Mouse (Mus musculus): ENCODE results near the gene Wwc1. TPM values are rescaled to one million over a fixed set of nuclear protein-coding genes. Genes with fewer than 3 reads are reported as not detected.

The Wwc1 gene
- total and polyA plus RNA-seq, 2 experiments = 11.3 to 25.0 TPM

DNA sequence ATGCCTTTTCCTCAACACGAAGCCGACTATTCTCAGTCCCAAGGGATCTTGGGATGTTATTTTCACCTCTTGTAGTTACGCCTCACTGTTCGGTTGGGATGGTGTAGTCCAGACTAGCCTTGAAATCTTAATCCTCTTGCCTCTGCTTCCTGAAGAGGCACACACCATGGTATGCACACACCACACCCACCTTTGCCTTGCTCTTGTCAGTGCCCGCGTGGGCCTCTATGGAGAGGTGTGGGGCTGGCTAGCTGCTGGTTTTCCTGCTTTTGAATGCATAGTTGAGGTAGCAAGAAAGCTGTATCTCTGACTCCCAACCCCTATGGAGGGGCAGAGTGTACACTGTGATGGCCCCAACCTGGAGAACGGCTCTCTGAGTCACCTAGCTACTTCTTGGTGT is 29.9 kb downstream of the Wwc1 start:
- TF ChIP-seq POLR2A (IDR thresholded peaks at IDR 0.05; ENCODE audit: extremely low read depth, insufficient read depth, low read length) (no peak), CTCF (IDR thresholded peaks at IDR 0.05; ENCODE audit: low read depth, low read length) (no peak)
- Histone ChIP-seq H3K27me3 (ENCODE audit: control insufficient read depth, insufficient read depth, low read length) (no peaks in the 10 kb centered on the region), H3K79me2 (ENCODE audit: control insufficient read depth, insufficient read depth, low read length) (peaks cover 48% of the 10 kb centered on the region), H3K36me3 (ENCODE audit: control insufficient read depth, insufficient read depth, low read length) (no peaks in the 10 kb centered on the region), H3K4me1 (ENCODE audit: control insufficient read depth, insufficient read depth, low read length) (peaks cover 33% of the 10 kb centered on the region), H3K27ac (replicated peaks; ENCODE audit: insufficient read depth, low read depth, low read length) (peak overlapping the region; percentile 100), H3K9ac (ENCODE audit: low read depth, low read length) (peak overlapping the region; percentile 63), H3K4me3 (ENCODE audit: insufficient read depth, low read depth, low read length) (no peak overlapping the region)
- WGBS = 43% methylated on average over 7 of the region's 7 CpGs
- no peak for DNase-seq (ENCODE audit: extremely low read depth, low read depth, low spot score)

GRCm38 (mm10) chr11:35950011-35950410 is 30.3 kb downstream of the Wwc1 start:
- peak overlapping the region; percentile 63 for H3K9ac ChIP-seq (ENCODE audit: low read depth, low read length)
- H3K4me1 ChIP-seq (ENCODE audit: control insufficient read depth, insufficient read depth, low read length) = peaks cover 33% of the 10 kb centered on the region
- DNase-seq (ENCODE audit: extremely low read depth, low read depth, low spot score) = peak; percentile 89
- no peaks in the 10 kb centered on the region for H3K27me3 ChIP-seq (ENCODE audit: control insufficient read depth, insufficient read depth, low read length)
- WGBS = 46% methylated on average over 3 of the region's 3 CpGs
- peak overlapping the region; percentile 100 for H3K27ac ChIP-seq (replicated peaks; ENCODE audit: insufficient read depth, low read depth, low read length)
- H3K36me3 ChIP-seq (ENCODE audit: control insufficient read depth, insufficient read depth, low read length) = no peaks in the 10 kb centered on the region
- no peak for TF ChIP-seq POLR2A (IDR thresholded peaks at IDR 0.05; ENCODE audit: extremely low read depth, insufficient read depth, low read length)
- TF ChIP-seq CTCF (IDR thresholded peaks at IDR 0.05; ENCODE audit: low read depth, low read length) = no peak
- H3K4me3 ChIP-seq (ENCODE audit: insufficient read depth, low read depth, low read length) = no peak overlapping the region
- H3K79me2 ChIP-seq (ENCODE audit: control insufficient read depth, insufficient read depth, low read length) = peaks cover 51% of the 10 kb centered on the region

DNA sequence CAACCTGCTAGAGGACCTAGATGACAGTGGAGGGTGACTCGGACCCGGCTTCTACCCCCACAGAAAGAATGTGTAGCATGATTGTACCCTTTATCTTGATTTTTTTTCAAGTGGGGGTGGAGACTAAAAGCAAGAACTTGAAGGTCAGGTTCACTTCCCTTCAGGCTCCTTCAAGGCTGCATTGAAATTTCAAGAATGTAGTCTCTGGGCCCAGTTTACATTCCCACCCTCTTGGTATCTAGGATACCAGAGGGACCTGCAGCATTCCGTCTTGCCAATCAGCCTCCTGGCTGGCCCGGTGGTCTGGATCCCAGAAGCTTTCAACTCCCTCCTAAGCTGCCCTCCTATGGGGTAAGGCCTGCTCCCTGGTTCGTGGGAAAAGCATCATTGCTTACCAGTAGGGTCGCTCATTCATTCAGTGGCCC is 31.9 kb downstream of the Wwc1 start:
- Histone ChIP-seq H3K36me3 (ENCODE audit: control insufficient read depth, insufficient read depth, low read length) (no peaks in the 10 kb centered on the region), H3K79me2 (ENCODE audit: control insufficient read depth, insufficient read depth, low read length) (peaks cover 44% of the 10 kb centered on the region), H3K9ac (ENCODE audit: low read depth, low read length) (no peak overlapping the region), H3K4me1 (ENCODE audit: control insufficient read depth, insufficient read depth, low read length) (peaks cover 25% of the 10 kb centered on the region), H3K27me3 (ENCODE audit: control insufficient read depth, insufficient read depth, low read length) (no peaks in the 10 kb centered on the region), H3K4me3 (ENCODE audit: insufficient read depth, low read depth, low read length) (no peak overlapping the region), H3K27ac (replicated peaks; ENCODE audit: insufficient read depth, low read depth, low read length) (no peak overlapping the region)
- TF ChIP-seq CTCF (IDR thresholded peaks at IDR 0.05; ENCODE audit: low read depth, low read length) = no peak
- TF ChIP-seq POLR2A (IDR thresholded peaks at IDR 0.05; ENCODE audit: extremely low read depth, insufficient read depth, low read length) = no peak
- no peak for DNase-seq (ENCODE audit: extremely low read depth, low read depth, low spot score)
- 78% methylated on average over 6 of the region's 6 CpGs for WGBS

GRCm38 (mm10) chr11:35947944-35948343 is 32.4 kb downstream of the Wwc1 start:
- H3K27me3 ChIP-seq (ENCODE audit: control insufficient read depth, insufficient read depth, low read length) = no peaks in the 10 kb centered on the region
- no peak for DNase-seq (ENCODE audit: extremely low read depth, low read depth, low spot score)
- TF ChIP-seq CTCF (IDR thresholded peaks at IDR 0.05; ENCODE audit: low read depth, low read length) = no peak
- TF ChIP-seq POLR2A (IDR thresholded peaks at IDR 0.05; ENCODE audit: extremely low read depth, insufficient read depth, low read length) = no peak
- H3K4me3 ChIP-seq (ENCODE audit: insufficient read depth, low read depth, low read length) = no peak overlapping the region
- H3K4me1 ChIP-seq (ENCODE audit: control insufficient read depth, insufficient read depth, low read length) = peaks cover 22% of the 10 kb centered on the region
- H3K79me2 ChIP-seq (ENCODE audit: control insufficient read depth, insufficient read depth, low read length) = peaks cover 40% of the 10 kb centered on the region
- no peak overlapping the region for H3K9ac ChIP-seq (ENCODE audit: low read depth, low read length)
- H3K27ac ChIP-seq (replicated peaks; ENCODE audit: insufficient read depth, low read depth, low read length) = no peak overlapping the region
- no peaks in the 10 kb centered on the region for H3K36me3 ChIP-seq (ENCODE audit: control insufficient read depth, insufficient read depth, low read length)
- 80% methylated on average over 9 of the region's 9 CpGs for WGBS

GRCm38 (mm10) chr11:35945187-35945586 is 35.1 kb downstream of the Wwc1 start:
- H3K4me3 ChIP-seq (ENCODE audit: insufficient read depth, low read depth, low read length) = no peak overlapping the region
- no peak for TF ChIP-seq POLR2A (IDR thresholded peaks at IDR 0.05; ENCODE audit: extremely low read depth, insufficient read depth, low read length)
- no peak for TF ChIP-seq CTCF (IDR thresholded peaks at IDR 0.05; ENCODE audit: low read depth, low read length)
- no peak overlapping the region for H3K27ac ChIP-seq (replicated peaks; ENCODE audit: insufficient read depth, low read depth, low read length)
- H3K4me1 ChIP-seq (ENCODE audit: control insufficient read depth, insufficient read depth, low read length) = peaks cover 9% of the 10 kb centered on the region
- no peaks in the 10 kb centered on the region for H3K27me3 ChIP-seq (ENCODE audit: control insufficient read depth, insufficient read depth, low read length)
- no peaks in the 10 kb centered on the region for H3K36me3 ChIP-seq (ENCODE audit: control insufficient read depth, insufficient read depth, low read length)
- 72% methylated on average over 6 of the region's 6 CpGs for WGBS
- no peak overlapping the region for H3K9ac ChIP-seq (ENCODE audit: low read depth, low read length)
- DNase-seq (ENCODE audit: extremely low read depth, low read depth, low spot score) = no peak
- H3K79me2 ChIP-seq (ENCODE audit: control insufficient read depth, insufficient read depth, low read length) = peaks cover 53% of the 10 kb centered on the region

GRCm38 (mm10) chr11:35941641-35942040 is 38.7 kb downstream of the Wwc1 start:
- TF ChIP-seq POLR2A (IDR thresholded peaks at IDR 0.05; ENCODE audit: extremely low read depth, insufficient read depth, low read length) (no peak), CTCF (IDR thresholded peaks at IDR 0.05; ENCODE audit: low read depth, low read length) (no peak)
- H3K9ac ChIP-seq (ENCODE audit: low read depth, low read length) = no peak overlapping the region
- no peaks in the 10 kb centered on the region for H3K27me3 ChIP-seq (ENCODE audit: control insufficient read depth, insufficient read depth, low read length)
- H3K4me3 ChIP-seq (ENCODE audit: insufficient read depth, low read depth, low read length) = no peak overlapping the region
- WGBS = 14% methylated on average over 3 of the region's 3 CpGs
- H3K4me1 ChIP-seq (ENCODE audit: control insufficient read depth, insufficient read depth, low read length) = peaks cover 2% of the 10 kb centered on the region
- H3K36me3 ChIP-seq (ENCODE audit: control insufficient read depth, insufficient read depth, low read length) = no peaks in the 10 kb centered on the region
- peak; percentile 70 for DNase-seq (ENCODE audit: extremely low read depth, low read depth, low spot score)
- no peak overlapping the region for H3K27ac ChIP-seq (replicated peaks; ENCODE audit: insufficient read depth, low read depth, low read length)
- H3K79me2 ChIP-seq (ENCODE audit: control insufficient read depth, insufficient read depth, low read length) = peaks cover 36% of the 10 kb centered on the region; the same call in 1 of the 2 replicates

All from liver, adult 2 months (tissue).